ENCODE assay signal across 20 mouse cellular contexts in the genomic region with DNA sequence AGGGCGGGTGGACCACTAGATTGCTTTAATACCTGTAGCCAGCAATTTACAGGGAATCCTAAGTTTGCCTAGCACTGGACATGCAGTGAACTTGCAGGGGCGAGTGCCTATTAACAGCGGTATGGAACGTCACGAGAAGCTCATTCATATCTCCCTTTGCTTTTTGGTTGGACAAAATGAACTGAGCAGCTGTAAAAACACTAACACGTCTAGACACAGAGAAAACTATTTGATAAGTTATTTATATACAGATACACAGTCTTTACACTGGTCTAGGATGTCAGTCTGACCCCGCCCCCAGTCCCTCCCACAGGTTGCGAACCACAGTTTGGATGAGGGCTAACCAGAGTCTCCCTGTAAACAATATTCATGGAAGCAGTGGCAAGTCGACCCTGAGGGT.
"Had no signal": no experiment of that assay in that cellular context is flagged by ENCODE, and none has a peak within 500 bp of the region (broad histone marks: within the 10 kb centered on the region; RNA-seq: fewer than 3 reads in every experiment).

No protein-coding gene starts in this region.

- H3K27me3 ChIP-seq: lung, embryonic 15.5 days; megakaryocyte, embryonic 14.5 days; midbrain, embryonic 13.5 days; midbrain, embryonic 15.5 days; neural tube, embryonic 13.5 days; neural tube, embryonic 15.5 days had no signal

- H3K4me3 ChIP-seq: lung, embryonic 15.5 days; megakaryocyte, embryonic 14.5 days; midbrain, embryonic 13.5 days; midbrain, embryonic 15.5 days; neural tube, embryonic 13.5 days; neural tube, embryonic 15.5 days had no signal

- H3K27ac ChIP-seq: lung, embryonic 15.5 days; macrophage; midbrain, embryonic 13.5 days; midbrain, embryonic 15.5 days; neural tube, embryonic 13.5 days; neural tube, embryonic 15.5 days had no signal

- H3K9ac ChIP-seq: lung, embryonic 15.5 days; midbrain, embryonic 13.5 days; midbrain, embryonic 15.5 days; neural tube, embryonic 13.5 days; neural tube, embryonic 15.5 days had no signal

- ATAC-seq: lung, postnatal 0 days; midbrain, embryonic 13.5 days; midbrain, embryonic 15.5 days had no signal

- H3K9me3 ChIP-seq: lung, embryonic 15.5 days; megakaryocyte, embryonic 14.5 days; midbrain, embryonic 13.5 days; midbrain, embryonic 15.5 days; neural tube, embryonic 13.5 days; neural tube, embryonic 15.5 days had no signal

- H3K4me2 ChIP-seq: lung, embryonic 15.5 days; midbrain, embryonic 11.5 days; midbrain, embryonic 13.5 days; midbrain, embryonic 15.5 days; neural tube, embryonic 13.5 days; neural tube, embryonic 15.5 days had no signal

- DNase-seq: lung, adult 2 months; lung, postnatal 14 days; lung, postnatal 36 days; retina, postnatal 1 day; right cerebral cortex, adult 18-20 months; right cerebral cortex, postnatal 25 days; right cerebral cortex, postnatal 4 days; spleen, adult 18-20 months; thymus, adult 18-20 months; thymus, postnatal 14 days; thymus, postnatal 36 days had no signal

- H3K4me1 ChIP-seq: midbrain, embryonic 13.5 days; midbrain, embryonic 15.5 days had no signal
